Mouse (Mus musculus) adrenal gland, postnatal 36 days (tissue): Measurements from ENCODE around the gene Spz1. TPM values are rescaled to one million over a fixed set of nuclear protein-coding genes. Genes with fewer than 3 reads are reported as not detected.
"Not testable (repeated sequence)": the region's sequence is repeated elsewhere in the genome, so short reads cannot be mapped to it uniquely, and the experiment has no call there.

Experiments used
- DNase-seq, 2 experiments: peaks; one replicate each; pipeline ENCODE4 v3.0.0; 2021; ENCODE audit warnings: mixed read lengths in 1 of 2
- long read RNA-seq, 2 experiments: library from polyadenylated mRNA; stranded (forward); transcript quantifications; one replicate each; pipeline ENCODE4 v2.0.0; 2021; ENCODE audit warnings: borderline sequencing depth in 2 of 2
- total RNA-seq, 2 experiments: library from RNA; stranded (reverse); gene quantifications; 2 replicates each; pipeline ENCODE4 v1.2.3; 2021

The Spz1 gene
- not detected for total RNA-seq
- long read RNA-seq, experiment 1 = 0 reads
- long read RNA-seq, experiment 2 = 0 reads

- no peak for DNase-seq
These were observed at the start of gene Spz1 for GRCm38 (mm10) chr13:92576072-92576471. Spz1 (minus strand) TSS chr13:92576172.

- DNase-seq = no peak
These were observed 40.5 kb upstream of the Spz1 start for GRCm38 (mm10) chr13:92616459-92616858.

GRCm38 (mm10) chr13:92615201-92615600 lies 39.2 kb upstream of the Spz1 start:
- DNase-seq = no peak

- peak; percentile 41 to 49 for DNase-seq
These were observed 37.1 kb upstream of the Spz1 start for GRCm38 (mm10) chr13:92613094-92613493.

- DNase-seq = no peak
These were observed 35.9 kb upstream of the Spz1 start for GRCm38 (mm10) chr13:92611917-92612316.

GRCm38 (mm10) chr13:92611254-92611784 lies 35.3 kb upstream of the Spz1 start:
- DNase-seq = no peak

- DNase-seq = peak; percentile 99
These were observed 34.6 kb upstream of the Spz1 start, which contains the start of gene Serinc5 for GRCm38 (mm10) chr13:92610311-92611221. Serinc5 (plus strand) TSS chr13:92611091.

- DNase-seq = peak; percentile 41 to 60
These were observed 33.7 kb upstream of the Spz1 start for GRCm38 (mm10) chr13:92609486-92610310.

- DNase-seq = not testable (repeated sequence)
These were observed 29.3 kb upstream of the Spz1 start for GRCm38 (mm10) chr13:92605306-92605705.

- peak; percentile 40 to 43 for DNase-seq
These were observed 19.5 kb upstream of the Spz1 start for GRCm38 (mm10) chr13:92595424-92595823.

- DNase-seq = no peak
These were observed 18.9 kb upstream of the Spz1 start for GRCm38 (mm10) chr13:92594907-92595306.

GRCm38 (mm10) chr13:92594481-92594880 lies 18.5 kb upstream of the Spz1 start:
- no peak for DNase-seq

GRCm38 (mm10) chr13:92593731-92594396 lies 17.9 kb upstream of the Spz1 start:
- peak; percentile 55 to 57 for DNase-seq

- DNase-seq = peak in 1 of 2 experiments; percentile 28
These were observed 17.0 kb upstream of the Spz1 start for GRCm38 (mm10) chr13:92592786-92593635.

- DNase-seq = no peak
These were observed 16.4 kb upstream of the Spz1 start for GRCm38 (mm10) chr13:92592268-92592785.

GRCm38 (mm10) chr13:92591225-92591624 lies 15.3 kb upstream of the Spz1 start:
- DNase-seq = no peak

GRCm38 (mm10) chr13:92589255-92589654 lies 13.3 kb upstream of the Spz1 start:
- peak; percentile 26 to 48 for DNase-seq

- no peak for DNase-seq
These were observed 12.7 kb upstream of the Spz1 start for GRCm38 (mm10) chr13:92588704-92589103.

GRCm38 (mm10) chr13:92584094-92584717 lies 8.2 kb upstream of the Spz1 start:
- DNase-seq = peak; percentile 15 to 48
